Mouse (Mus musculus) forebrain, postnatal 0 days (tissue): Measurements from ENCODE around the gene Pld1. TPM values are rescaled to one million over a fixed set of nuclear protein-coding genes. Genes with fewer than 3 reads are reported as not detected.

Source experiments
- ATAC-seq: fragments of 200-750 bp; cut with Nextera tagmentation; 2 replicates; pipeline ENCODE4 v1.8.0; 2017; ENCODE audit warnings: mild to moderate bottlenecking, moderate library complexity
- DNase-seq: peaks from one replicate; pipeline ENCODE4 v3.0.0-alpha.2; 2015
- H3K27ac ChIP-seq: fragments of 300-500 bp; sonication (generic); 2 replicates; pipeline ENCODE4 v1.5.1; 2014; ENCODE audit warnings: low read depth, mild to moderate bottlenecking, antibody characterized with exemption, low read length, moderate library complexity, mixed read lengths
- H3K27me3 ChIP-seq: fragments of 300-500 bp; sonication (generic); 2 replicates; pipeline ENCODE4 v1.6.1; 2014; ENCODE audit warnings: mild to moderate bottlenecking, low read length, mixed read lengths; ENCODE audit not compliant: insufficient read depth
- H3K36me3 ChIP-seq: fragments of 300-500 bp; sonication (generic); 2 replicates; pipeline ENCODE4 v1.6.1; 2014; ENCODE audit warnings: mild to moderate bottlenecking, moderate library complexity; ENCODE audit not compliant: insufficient read depth
- H3K4me1 ChIP-seq: fragments of 300-500 bp; sonication (generic); 2 replicates; pipeline ENCODE4 v1.6.1; 2014; ENCODE audit warnings: antibody characterized with exemption; ENCODE audit not compliant: insufficient read depth
- H3K4me2 ChIP-seq: fragments of 300-500 bp; sonication (generic); 2 replicates; pipeline ENCODE4 v1.6.1; 2014; ENCODE audit warnings: low read depth, mild to moderate bottlenecking, moderate library complexity
- H3K4me3 ChIP-seq: fragments of 300-500 bp; sonication (generic); 2 replicates; pipeline ENCODE4 v1.5.1; 2014; ENCODE audit warnings: low read depth, low read length, mixed read lengths
- H3K9ac ChIP-seq: fragments of 300-500 bp; sonication (generic); 2 replicates; pipeline ENCODE4 v1.6.1; 2014; ENCODE audit warnings: mild to moderate bottlenecking
- H3K9me3 ChIP-seq: fragments of 300-500 bp; sonication (generic); 2 replicates; pipeline ENCODE4 v1.6.1; 2016; ENCODE audit warnings: low read length
- CTCF ChIP-seq: sonication (generic); IDR thresholded peaks from 2 replicates; pipeline ENCODE4 v1.5.1; 2016; ENCODE audit warnings: antibody characterized with exemption, control low read depth, low read depth
- WGBS: fragments of 180-500 bp; shearing (Covaris S2); extraction: QIAGEN DNeasy Blood & Tissue Kit; methylation state at CpG from one replicate; pipeline ENCODE4 v1.1.7; 2014; 5-methylcytosine and 5-hydroxymethylcytosine counted together
- polyA plus RNA-seq: library from polyadenylated mRNA; unstranded; fragments of >200 nt; fragmentation: Nextera tagmentation; extraction: Ambion mirVana; gene quantifications from 2 replicates; pipeline ENCODE4 v1.2.1, GENCODE M21; 2015
- total RNA-seq: library from RNA; depleted of rRNA; stranded (reverse); fragments of >200 nt; gene quantifications from 2 replicates; pipeline ENCODE4 v1.2.3, GENCODE M21; 2014

The Pld1 gene
- total and polyA plus RNA-seq, 2 experiments from 2014 or later, result 3.5 to 13.5 TPM

DNA sequence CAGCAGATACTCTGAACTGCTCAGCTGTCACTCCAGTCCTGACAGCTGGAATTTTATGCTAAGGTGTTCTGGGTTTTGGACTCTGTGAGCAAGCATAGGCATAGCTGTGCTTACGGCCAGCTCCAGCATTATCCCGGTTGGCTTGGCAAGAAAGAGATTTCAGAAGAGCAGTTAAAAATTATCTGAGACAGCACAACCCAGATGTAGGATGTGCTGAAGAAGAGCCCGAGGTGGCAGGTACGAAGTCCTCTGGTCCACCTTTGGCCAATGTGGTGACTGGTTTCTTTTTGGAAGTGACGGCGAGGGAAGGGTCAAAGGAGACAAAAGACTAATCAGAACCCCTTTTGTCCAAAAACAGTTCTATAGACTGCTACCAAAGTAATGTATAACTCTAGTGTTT is 20.7 kb downstream of the Pld1 start:
- H3K4me2 ChIP-seq, result no peak overlapping the region
- WGBS, result 83% methylated on average over 6 of the region's 6 CpGs
- no peak overlapping the region for H3K27ac ChIP-seq
- H3K9ac ChIP-seq, result no peak overlapping the region
- TF ChIP-seq CTCF, result no peak
- H3K4me1 ChIP-seq, result no peaks in the 10 kb centered on the region
- no peak overlapping the region for H3K4me3 ChIP-seq
- no peaks in the 10 kb centered on the region for H3K36me3 ChIP-seq
- no peak for DNase-seq
- no peaks in the 10 kb centered on the region for H3K27me3 ChIP-seq
- ATAC-seq, result no peak
- no peaks in the 10 kb centered on the region for H3K9me3 ChIP-seq

DNA sequence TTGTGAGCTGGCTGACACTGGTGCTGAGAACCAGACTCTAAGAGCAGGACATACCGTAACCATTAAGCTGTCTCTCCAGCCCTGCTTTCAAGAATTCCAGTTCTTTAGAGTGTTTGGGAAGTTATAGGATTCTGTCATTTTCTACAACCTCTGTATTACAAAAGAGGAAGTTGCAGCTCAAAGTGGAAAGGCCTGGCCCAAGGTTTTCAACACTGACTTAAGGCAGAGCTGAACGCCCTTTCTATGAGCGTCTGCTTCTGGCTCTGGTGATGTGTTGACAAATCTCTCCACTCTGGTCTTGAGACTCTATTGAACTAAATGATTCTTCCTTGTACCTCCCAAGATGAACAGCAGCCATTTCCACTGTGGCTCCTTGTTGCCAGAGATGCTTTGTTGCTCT is 22.7 kb downstream of the Pld1 start:
- no peak overlapping the region for H3K9ac ChIP-seq
- no peak overlapping the region for H3K4me3 ChIP-seq
- no peaks in the 10 kb centered on the region for H3K36me3 ChIP-seq
- no peak for TF ChIP-seq CTCF
- H3K27me3 ChIP-seq, result no peaks in the 10 kb centered on the region
- no peak overlapping the region for H3K27ac ChIP-seq
- DNase-seq, result no peak
- no peaks in the 10 kb centered on the region for H3K4me1 ChIP-seq
- no peak overlapping the region for H3K4me2 ChIP-seq
- no peaks in the 10 kb centered on the region for H3K9me3 ChIP-seq
- WGBS, result 93% methylated on average over 3 of the region's 3 CpGs
- ATAC-seq, result no peak

DNA sequence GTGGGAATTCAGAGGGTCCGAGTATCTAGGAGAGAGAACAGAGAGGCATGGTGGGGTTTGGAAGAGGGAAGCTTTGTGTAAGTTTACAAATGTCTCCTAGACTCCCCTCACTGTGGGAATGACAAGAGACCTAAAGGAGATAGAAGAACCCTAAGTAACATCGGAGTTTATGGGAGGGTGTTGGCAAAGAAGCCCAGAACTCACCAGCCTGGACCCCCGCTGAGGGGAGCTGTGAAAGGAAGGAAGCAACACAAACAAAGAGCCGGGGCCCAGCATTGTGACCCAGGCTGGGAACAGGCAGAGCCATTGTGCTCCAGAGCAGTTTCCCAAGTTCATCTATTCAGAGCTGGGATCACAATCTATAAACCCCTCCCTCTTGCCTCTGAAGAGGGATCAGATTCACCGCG is 25.3 kb downstream of the Pld1 start:
- H3K9me3 ChIP-seq, result no peaks in the 10 kb centered on the region
- H3K36me3 ChIP-seq, result no peaks in the 10 kb centered on the region
- no peak for TF ChIP-seq CTCF
- no peak overlapping the region for H3K4me3 ChIP-seq
- ATAC-seq (peak; percentile 55), DNase-seq (no peak)
- no peak overlapping the region for H3K4me2 ChIP-seq
- H3K27me3 ChIP-seq, result no peaks in the 10 kb centered on the region
- WGBS, result 15% methylated on average over 6 of the region's 6 CpGs
- H3K4me1 ChIP-seq, result no peaks in the 10 kb centered on the region
- H3K9ac ChIP-seq, result no peak overlapping the region
- no peak overlapping the region for H3K27ac ChIP-seq

DNA sequence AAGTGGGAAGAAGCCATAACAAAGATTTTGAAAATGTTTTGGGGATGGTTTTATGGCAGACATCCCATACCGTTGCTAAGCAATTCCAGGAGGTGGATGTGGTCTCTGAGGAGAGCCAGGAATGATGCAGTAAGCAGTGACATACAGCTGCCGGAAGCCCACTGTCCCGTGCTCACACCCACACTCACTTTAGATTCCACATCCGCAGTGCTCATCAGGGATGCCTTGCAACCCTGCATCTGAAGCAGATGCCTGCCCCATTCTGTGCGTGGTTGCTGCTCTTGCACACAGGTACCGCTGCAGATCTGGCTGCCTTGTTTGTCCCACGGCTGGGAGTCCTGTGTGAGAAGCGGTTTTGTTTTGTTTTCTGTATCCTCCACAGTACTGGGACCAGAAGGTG is 30.2 kb downstream of the Pld1 start:
- H3K4me3 ChIP-seq, result no peak overlapping the region
- DNase-seq (no peak), ATAC-seq (no peak)
- H3K36me3 ChIP-seq, result no peaks in the 10 kb centered on the region
- no peak overlapping the region for H3K27ac ChIP-seq
- no peaks in the 10 kb centered on the region for H3K9me3 ChIP-seq
- H3K4me1 ChIP-seq, result no peaks in the 10 kb centered on the region
- no peak overlapping the region for H3K9ac ChIP-seq
- no peak overlapping the region for H3K4me2 ChIP-seq
- no peaks in the 10 kb centered on the region for H3K27me3 ChIP-seq
- 79% methylated on average over 8 of the region's 8 CpGs for WGBS
- no peak for TF ChIP-seq CTCF

DNA sequence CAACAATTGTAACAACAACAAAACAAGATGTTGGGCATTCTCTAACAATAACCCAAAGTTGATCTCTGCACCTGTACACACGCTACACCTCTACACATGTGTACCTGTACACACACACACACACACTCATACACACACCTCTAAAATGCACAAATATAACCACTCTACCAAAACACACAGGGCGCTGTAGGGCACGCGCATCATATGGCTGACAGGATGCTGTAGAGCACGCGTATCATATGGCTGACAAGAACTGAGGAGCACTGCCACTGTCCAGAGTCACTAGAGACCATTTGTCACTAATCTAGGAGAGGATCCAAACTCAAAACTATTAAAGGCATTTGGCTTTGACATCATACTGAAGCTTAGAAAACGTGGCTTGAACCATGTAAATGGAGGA is 35.4 kb downstream of the Pld1 start:
- H3K4me2 ChIP-seq, result no peak overlapping the region
- no peak for TF ChIP-seq CTCF
- no peak overlapping the region for H3K9ac ChIP-seq
- no peak for DNase-seq
- no peaks in the 10 kb centered on the region for H3K36me3 ChIP-seq
- 84% methylated on average over 7 of the region's 7 CpGs for whole genome bisulfite sequencing
- H3K9me3 ChIP-seq, result no peaks in the 10 kb centered on the region
- no peak overlapping the region for H3K4me3 ChIP-seq
- no peak; the same call in 1 of the 2 replicates for ATAC-seq
- no peaks in the 10 kb centered on the region for H3K27me3 ChIP-seq
- no peak overlapping the region for H3K27ac ChIP-seq
- no peaks in the 10 kb centered on the region for H3K4me1 ChIP-seq

DNA sequence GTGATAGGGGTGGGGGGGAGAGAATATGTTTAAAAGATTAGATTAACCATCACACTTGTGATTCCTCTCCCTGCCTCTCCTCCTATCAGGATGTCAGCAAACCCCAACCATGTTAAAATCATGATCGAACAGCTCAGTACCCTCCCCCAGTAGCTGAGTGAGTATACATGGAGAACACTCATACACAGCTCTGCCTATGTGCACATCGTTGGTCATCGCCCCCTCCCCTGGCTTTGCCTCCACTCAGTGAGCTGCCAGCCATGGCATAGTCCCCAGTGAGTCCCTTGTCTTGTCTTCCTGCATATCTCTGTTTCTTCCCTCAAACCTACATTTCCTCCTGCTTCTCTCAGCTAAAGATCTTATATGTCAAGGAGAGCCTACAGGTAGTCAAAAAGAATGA is 36.5 kb downstream of the Pld1 start:
- Histone ChIP-seq H3K4me1 (no peaks in the 10 kb centered on the region), H3K9me3 (no peaks in the 10 kb centered on the region), H3K9ac (no peak overlapping the region), H3K27ac (no peak overlapping the region), H3K27me3 (no peaks in the 10 kb centered on the region), H3K4me3 (no peak overlapping the region), H3K36me3 (no peaks in the 10 kb centered on the region), H3K4me2 (no peak overlapping the region)
- TF ChIP-seq CTCF, result no peak
- WGBS, result 99% methylated on average over 3 of the region's 3 CpGs
- ATAC-seq (no peak), DNase-seq (no peak)

DNA sequence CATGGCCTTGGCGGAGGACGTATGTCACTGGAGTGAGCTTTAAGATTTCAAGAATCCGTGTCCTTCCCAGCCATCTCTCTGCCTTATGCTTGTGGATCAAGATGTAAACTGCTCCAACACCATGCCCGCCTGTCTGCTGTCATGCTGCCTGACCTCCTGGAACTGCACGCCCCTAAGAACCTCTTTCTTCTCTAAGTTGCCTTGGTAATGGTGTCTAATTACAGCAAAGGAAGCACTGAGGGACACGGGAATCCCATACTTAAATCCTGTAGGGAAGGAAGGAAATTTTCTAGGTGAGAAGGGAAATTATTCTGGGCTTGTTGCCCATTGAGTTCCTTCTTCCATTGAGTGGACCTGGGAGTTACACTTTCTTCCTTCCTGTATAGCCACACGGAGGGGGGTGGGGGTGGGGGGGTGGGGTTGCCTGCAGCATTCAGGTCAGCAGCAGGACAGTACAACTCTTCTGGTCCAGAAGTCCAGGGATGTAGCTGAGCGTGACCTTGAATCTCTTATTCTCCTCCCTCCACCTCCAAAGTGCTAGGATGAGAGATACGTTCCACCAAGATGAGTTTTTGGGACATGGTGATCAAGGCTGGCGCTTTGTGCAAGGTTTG is 38.5 kb downstream of the Pld1 start:
- H3K4me1 ChIP-seq, result no peaks in the 10 kb centered on the region
- no peaks in the 10 kb centered on the region for H3K36me3 ChIP-seq
- ATAC-seq (no peak), DNase-seq (no peak)
- H3K27ac ChIP-seq, result no peak overlapping the region
- no peak overlapping the region for H3K4me2 ChIP-seq
- no peaks in the 10 kb centered on the region for H3K9me3 ChIP-seq
- H3K4me3 ChIP-seq, result no peak overlapping the region
- no peak overlapping the region for H3K9ac ChIP-seq
- no peaks in the 10 kb centered on the region for H3K27me3 ChIP-seq
- TF ChIP-seq CTCF, result no peak
- WGBS, result 83% methylated on average over 10 of the region's 10 CpGs
